Mouse (Mus musculus) myocyte (in vitro differentiated cells): Measurements from ENCODE around the gene Olfr533.

ENCODE experiments used
- E2F4 ChIP-seq: IDR thresholded peaks from one replicate; pipeline ENCODE4 v1.6.1; 2011; ENCODE audit warnings: mild to moderate bottlenecking, control low read depth, moderate library complexity; ENCODE audit not compliant: insufficient read depth
- MAX ChIP-seq: IDR thresholded peaks from one replicate; pipeline ENCODE4 v1.6.1; 2011; ENCODE audit warnings: low read depth, mild to moderate bottlenecking, control low read depth
- MYOD1 ChIP-seq, 3 experiments: IDR thresholded peaks; one replicate each; pipeline ENCODE4 v1.6.1; 2011; ENCODE audit warnings: control low read depth in 2 of 3, low read depth in 2 of 3, mild to moderate bottlenecking in 2 of 3, moderate library complexity in 1 of 3; ENCODE audit not compliant: insufficient read length in 2 of 3, control insufficient read depth in 1 of 3
- MYOG ChIP-seq, 3 experiments: IDR thresholded peaks; one replicate each; pipeline ENCODE4 v1.6.1; 2011; ENCODE audit warnings: control low read depth in 2 of 3, low read depth in 2 of 3, mild to moderate bottlenecking in 2 of 3; ENCODE audit not compliant: insufficient read length in 2 of 3, control insufficient read depth in 1 of 3, insufficient read depth in 1 of 3
- POLR2A ChIP-seq: IDR thresholded peaks from one replicate; pipeline ENCODE4 v1.6.1; 2011; ENCODE audit warnings: low read depth, mild to moderate bottlenecking, control low read depth, moderate library complexity; ENCODE audit not compliant: insufficient read length
- POLR2AphosphoS2 ChIP-seq: IDR thresholded peaks from one replicate; pipeline ENCODE4 v1.6.1; 2011; ENCODE audit warnings: low read depth, control low read depth; ENCODE audit not compliant: insufficient read length
- REST ChIP-seq: IDR thresholded peaks from one replicate; pipeline ENCODE4 v1.6.1; 2011; ENCODE audit warnings: mild to moderate bottlenecking, control low read depth, moderate library complexity; ENCODE audit not compliant: insufficient read depth, insufficient read length
- TCF12 ChIP-seq: IDR thresholded peaks from one replicate; pipeline ENCODE4 v1.6.1; 2011; ENCODE audit warnings: mild to moderate bottlenecking, control low read depth; ENCODE audit not compliant: poor library complexity, insufficient read depth, severe bottlenecking
- TCF3 ChIP-seq: IDR thresholded peaks from one replicate; pipeline ENCODE4 v1.6.1; 2011; ENCODE audit warnings: low read depth, control low read depth; ENCODE audit not compliant: insufficient read length
- USF1 ChIP-seq: IDR thresholded peaks from one replicate; pipeline ENCODE4 v1.6.1; 2011; ENCODE audit warnings: low read depth, mild to moderate bottlenecking, control low read depth, moderate library complexity

DNA sequence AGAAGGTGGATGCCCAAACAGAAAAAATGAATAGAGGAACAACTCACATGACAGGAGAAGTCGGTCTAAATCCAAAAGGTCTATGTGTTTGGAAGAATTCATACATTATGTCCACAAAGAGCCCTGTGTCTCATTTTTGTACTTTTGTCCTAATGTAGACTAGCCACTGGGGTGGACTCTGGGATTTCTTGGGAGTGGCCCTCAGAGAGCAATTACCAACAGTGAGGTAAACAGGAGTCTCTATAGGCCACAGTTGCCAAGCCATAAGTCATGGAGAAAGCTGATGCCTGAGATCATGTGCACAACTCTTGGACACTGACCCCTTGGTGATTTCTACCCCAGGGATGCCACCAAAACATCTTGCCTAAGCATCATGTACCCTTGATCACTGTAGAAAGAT lies 41.6 kb upstream of the Olfr533 start, which contains the start of gene Olfr532:
- TF ChIP-seq POLR2AphosphoS2, result no peak
- TF ChIP-seq POLR2A, result no peak
- no peak for TF ChIP-seq MAX
- TF ChIP-seq REST, result no peak
- no peak for TF ChIP-seq USF1
- no peak for TF ChIP-seq TCF3
- no peak for TF ChIP-seq MYOG (IDR thresholded peaks at IDR 0.05; ENCODE audit: control insufficient read depth in 1 of 3, insufficient read depth in 1 of 3, insufficient read length in 2 of 3, low read depth in 2 of 3)
- no peak for TF ChIP-seq E2F4
- no peak for TF ChIP-seq TCF12
- TF ChIP-seq MYOD1 (IDR thresholded peaks at IDR 0.05; ENCODE audit: control insufficient read depth in 1 of 3, insufficient read length in 2 of 3, low read depth in 2 of 3), result no peak
